Mouse (Mus musculus) kidney, adult 2 months (tissue): ENCODE data around the gene Lca5. TPM values are rescaled to one million over a fixed set of nuclear protein-coding genes. Genes with fewer than 3 reads are reported as not detected.
A peak's percentile ranks its signal among the peaks of the same experiment; 100 is the strongest.

Experiments
- DNase-seq: peaks from one replicate; pipeline ENCODE4 v3.0.0; 2021
- H3K27ac ChIP-seq: fragments of 200-500 bp; 2 replicates; pipeline ENCODE4 v1.5.1; 2012; ENCODE audit warnings: low read depth, low read length, control low read depth, inconsistent platforms; ENCODE audit not compliant: insufficient read depth
- H3K27me3 ChIP-seq: fragments of 200-500 bp; replicated peaks from 2 replicates; pipeline ENCODE4 v1.6.1; 2012; ENCODE audit warnings: mild to moderate bottlenecking, moderate library complexity, low read length, inconsistent platforms; ENCODE audit not compliant: control insufficient read depth, insufficient read depth
- H3K36me3 ChIP-seq: fragments of 200-500 bp; 2 replicates; pipeline ENCODE4 v1.6.1; 2012; ENCODE audit warnings: mild to moderate bottlenecking, moderate library complexity, low read length, inconsistent platforms; ENCODE audit not compliant: control insufficient read depth, insufficient read depth
- H3K4me1 ChIP-seq: fragments of 200-500 bp; 2 replicates; pipeline ENCODE4 v1.6.1; 2011; ENCODE audit warnings: low read length; ENCODE audit not compliant: control insufficient read depth, insufficient read depth
- H3K4me3 ChIP-seq: fragments of 200-500 bp; 2 replicates; pipeline ENCODE4 v1.5.1; 2011; ENCODE audit warnings: mild to moderate bottlenecking, low read depth, low read length, control low read depth; ENCODE audit not compliant: insufficient read depth
- CTCF ChIP-seq: fragments of 200-500 bp; conservative IDR thresholded peaks from 2 replicates; pipeline ENCODE4 v1.5.1; 2011; ENCODE audit warnings: low read depth, mild to moderate bottlenecking, control low read depth, low read length, moderate library complexity, mixed read lengths; ENCODE audit not compliant: insufficient read depth, insufficient read length
- POLR2A ChIP-seq: fragments of 200-500 bp; IDR thresholded peaks from one replicate; pipeline ENCODE4 v1.6.1; 2011; ENCODE audit warnings: low read depth, low read length, control low read depth
- WGBS: fragments of 180-500 bp; shearing (Covaris S2); methylation state at CpG from one replicate; pipeline ENCODE4 v1.1.7; 2018; 5-methylcytosine and 5-hydroxymethylcytosine counted together
- polyA plus RNA-seq: library from polyadenylated mRNA; depleted of rRNA; stranded (reverse); fragments of >200 nt; gene quantifications from 2 replicates; pipeline ENCODE4 v1.2.3, GENCODE M21; 2012

Lca5 gene
- polyA plus RNA-seq, 1 experiment: 0.48 TPM

- TF ChIP-seq CTCF: no peak
- TF ChIP-seq POLR2A: no peak
- 77% methylated on average over 4 of the region's 4 CpGs for WGBS
- no peaks in the 10 kb centered on the region for H3K27me3 ChIP-seq
These were observed 13.0 kb downstream of the Lca5 start for GRCm38 (mm10) chr9:83427926-83428325.

GRCm38 (mm10) chr9:83418965-83419364 lies 22.0 kb downstream of the Lca5 start:
- H3K27me3 ChIP-seq: no peaks in the 10 kb centered on the region
- no peak for DNase-seq
- TF ChIP-seq CTCF: no peak
- TF ChIP-seq POLR2A: no peak
- 84% methylated on average over 5 of the region's 5 CpGs for WGBS
- H3K27ac ChIP-seq: no peak overlapping the region
- H3K36me3 ChIP-seq: no peaks in the 10 kb centered on the region
- H3K4me3 ChIP-seq: no peak overlapping the region
- H3K4me1 ChIP-seq: no peaks in the 10 kb centered on the region

More at GRCm38 (mm10) chr9:83427926-83428325, 13.0 kb downstream of the Lca5 start:
- Histone ChIP-seq H3K4me1 (no peaks in the 10 kb centered on the region), H3K36me3 (no peaks in the 10 kb centered on the region), H3K4me3 (no peak overlapping the region), H3K27ac (no peak overlapping the region)
- DNase-seq: no peak

GRCm38 (mm10) chr9:83413046-83413445 lies 27.9 kb downstream of the Lca5 start:
- peak; percentile 51 for TF ChIP-seq CTCF
- no peak for TF ChIP-seq POLR2A
- WGBS: 77% methylated on average over 10 of the region's 10 CpGs
- no peaks in the 10 kb centered on the region for H3K27me3 ChIP-seq
- H3K4me3 ChIP-seq: no peak overlapping the region
- H3K4me1 ChIP-seq: no peaks in the 10 kb centered on the region
- no peak overlapping the region for H3K27ac ChIP-seq
- peak; percentile 9 for DNase-seq
- H3K36me3 ChIP-seq: no peaks in the 10 kb centered on the region

GRCm38 (mm10) chr9:83405150-83405549 lies 35.8 kb downstream of the Lca5 start:
- H3K27me3 ChIP-seq: no peaks in the 10 kb centered on the region
- 81% methylated on average over 7 of the region's 7 CpGs for WGBS
- DNase-seq: no peak
- H3K36me3 ChIP-seq: no peaks in the 10 kb centered on the region
- TF ChIP-seq POLR2A (no peak), CTCF (no peak)
- H3K4me3 ChIP-seq: no peak overlapping the region
- no peaks in the 10 kb centered on the region for H3K4me1 ChIP-seq
- no peak overlapping the region for H3K27ac ChIP-seq

- Histone ChIP-seq H3K4me3 (no peak overlapping the region), H3K27ac (no peak overlapping the region), H3K27me3 (no peaks in the 10 kb centered on the region), H3K4me1 (no peaks in the 10 kb centered on the region), H3K36me3 (no peaks in the 10 kb centered on the region)
- TF ChIP-seq CTCF: no peak
- no peak for TF ChIP-seq POLR2A
- WGBS: 68% methylated on average over 3 of the region's 3 CpGs
- no peak for DNase-seq
These were observed 40.1 kb downstream of the Lca5 start for GRCm38 (mm10) chr9:83400783-83401182.

GRCm38 (mm10) chr9:83399414-83399813 lies 41.5 kb downstream of the Lca5 start:
- H3K27ac ChIP-seq: no peak overlapping the region
- no peak for DNase-seq
- H3K36me3 ChIP-seq: no peaks in the 10 kb centered on the region
- no peak for TF ChIP-seq POLR2A
- TF ChIP-seq CTCF: no peak
- no peaks in the 10 kb centered on the region for H3K4me1 ChIP-seq
- 92% methylated on average over 7 of the region's 7 CpGs for WGBS
- H3K27me3 ChIP-seq: no peaks in the 10 kb centered on the region
- no peak overlapping the region for H3K4me3 ChIP-seq

- H3K4me3 ChIP-seq: no peak overlapping the region
- H3K36me3 ChIP-seq: no peaks in the 10 kb centered on the region
- DNase-seq: no peak
- H3K27ac ChIP-seq: no peak overlapping the region
- H3K4me1 ChIP-seq: no peaks in the 10 kb centered on the region
- no peaks in the 10 kb centered on the region for H3K27me3 ChIP-seq
- WGBS: 58% methylated on average over 6 of the region's 6 CpGs
- TF ChIP-seq CTCF (no peak), POLR2A (no peak)
These were observed 42.7 kb downstream of the Lca5 start for GRCm38 (mm10) chr9:83398260-83398659.
